Mouse (Mus musculus) brown adipose tissue, adult 24 weeks (tissue): ENCODE results near the gene Ran. TPM values are rescaled to one million over a fixed set of nuclear protein-coding genes. Genes with fewer than 3 reads are reported as not detected.

Experiments used
- H3K27ac ChIP-seq: fragments of 200-500 bp; replicated peaks from 2 replicates; pipeline ENCODE4 v1.5.1; 2012; ENCODE audit warnings: low read depth, mild to moderate bottlenecking, low read length
- H3K4me1 ChIP-seq: fragments of 200-500 bp; 2 replicates; pipeline ENCODE4 v1.6.1; 2012; ENCODE audit warnings: low read length, mixed read lengths; ENCODE audit not compliant: control insufficient read depth, insufficient read depth, insufficient read length
- H3K4me3 ChIP-seq: fragments of 200-500 bp; 2 replicates; pipeline ENCODE4 v1.5.1; 2012; ENCODE audit warnings: low read depth, mild to moderate bottlenecking, low read length, moderate library complexity; ENCODE audit not compliant: insufficient read depth
- polyA plus RNA-seq: library from polyadenylated mRNA; stranded (reverse); fragments of >200 nt; gene quantifications from 2 replicates; pipeline ENCODE4 v1.2.4, GENCODE M21; 2012; ENCODE audit not compliant: missing spikeins, insufficient read depth, insufficient read length

The Ran gene
- polyA plus RNA-seq, 1 experiment, result 71.5 TPM

DNA sequence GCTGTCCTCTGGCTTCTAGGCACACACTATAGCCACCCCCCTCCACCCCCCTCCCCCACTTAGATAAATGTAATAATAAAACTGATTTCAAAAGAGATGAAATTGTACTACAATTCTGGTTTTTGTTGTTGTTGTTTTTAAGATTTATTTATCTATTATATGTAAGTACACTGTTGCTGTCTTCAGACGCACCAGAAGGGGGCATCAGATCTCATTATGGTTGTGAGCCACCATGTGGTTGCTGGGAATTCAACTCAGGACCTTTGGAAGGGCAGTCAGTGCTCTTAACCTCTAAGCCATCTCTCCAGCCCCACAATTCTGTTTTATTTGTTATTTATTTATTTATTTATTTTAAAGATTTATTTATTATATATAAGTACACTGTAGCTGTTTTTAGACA lies 6.8 kb downstream of the Ran start:
- Histone ChIP-seq H3K27ac (no peak overlapping the region), H3K4me1 (no peaks in the 10 kb centered on the region; the same call in none of the 2 replicates), H3K4me3 (no peak overlapping the region)

DNA sequence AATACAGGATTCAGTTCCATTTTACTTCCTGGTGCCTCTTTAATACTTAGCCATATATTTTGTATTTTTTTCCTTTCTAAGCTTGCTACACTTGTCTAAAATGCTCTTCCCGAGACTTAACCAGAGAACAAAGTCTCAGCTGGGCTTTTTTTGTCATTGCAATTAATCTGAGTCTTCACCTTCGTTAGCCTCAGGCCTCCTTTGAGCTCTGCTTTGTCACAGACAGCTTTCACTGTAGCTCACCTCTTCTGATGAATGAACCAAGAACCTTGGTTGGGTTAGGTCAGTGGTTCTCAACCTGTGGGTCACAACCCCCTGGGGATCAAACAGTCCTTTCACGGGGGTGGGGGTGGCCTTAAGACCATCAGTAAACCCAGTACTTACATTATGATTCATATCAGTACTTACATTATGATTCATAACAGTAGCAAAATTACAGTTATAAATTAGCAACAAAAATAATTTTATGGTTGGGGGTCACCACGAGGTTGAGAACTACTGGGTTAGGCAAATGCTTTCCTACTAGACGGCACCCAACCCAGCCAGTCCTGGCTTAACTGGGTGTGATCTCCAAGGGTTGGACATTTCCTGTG lies 9.4 kb downstream of the Ran start:
- no peak overlapping the region for H3K27ac ChIP-seq
- H3K4me1 ChIP-seq, result no peaks in the 10 kb centered on the region
- H3K4me3 ChIP-seq, result no peak overlapping the region

GRCm38 (mm10) chr5:129036678-129037077 lies 16.8 kb downstream of the Ran start:
- Histone ChIP-seq H3K4me1 (no peaks in the 10 kb centered on the region; the same call in 1 of the 2 replicates), H3K27ac (no peak overlapping the region), H3K4me3 (no peak overlapping the region)

DNA sequence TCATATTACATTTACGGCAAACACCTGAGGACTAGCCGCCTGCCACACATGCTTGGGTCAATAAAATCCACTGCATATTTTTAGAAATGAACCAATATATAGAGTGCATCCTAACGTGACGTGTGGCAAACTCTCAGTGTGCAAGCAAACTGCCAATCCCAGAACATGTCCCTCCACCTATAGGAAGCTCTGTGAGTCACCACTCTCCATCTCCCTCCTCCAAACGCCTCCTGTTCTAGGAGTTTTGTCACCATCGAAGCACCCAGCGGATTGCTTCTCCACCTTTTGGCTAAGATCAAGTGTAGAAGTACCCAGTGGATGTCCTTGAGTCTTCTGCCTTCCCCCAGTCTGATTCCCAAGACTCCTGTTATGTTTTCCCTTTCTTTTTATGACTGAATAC lies 17.9 kb downstream of the Ran start:
- H3K4me1 ChIP-seq, result no peaks in the 10 kb centered on the region; the same call in 1 of the 2 replicates
- H3K4me3 ChIP-seq, result no peak overlapping the region
- H3K27ac ChIP-seq, result no peak overlapping the region

DNA sequence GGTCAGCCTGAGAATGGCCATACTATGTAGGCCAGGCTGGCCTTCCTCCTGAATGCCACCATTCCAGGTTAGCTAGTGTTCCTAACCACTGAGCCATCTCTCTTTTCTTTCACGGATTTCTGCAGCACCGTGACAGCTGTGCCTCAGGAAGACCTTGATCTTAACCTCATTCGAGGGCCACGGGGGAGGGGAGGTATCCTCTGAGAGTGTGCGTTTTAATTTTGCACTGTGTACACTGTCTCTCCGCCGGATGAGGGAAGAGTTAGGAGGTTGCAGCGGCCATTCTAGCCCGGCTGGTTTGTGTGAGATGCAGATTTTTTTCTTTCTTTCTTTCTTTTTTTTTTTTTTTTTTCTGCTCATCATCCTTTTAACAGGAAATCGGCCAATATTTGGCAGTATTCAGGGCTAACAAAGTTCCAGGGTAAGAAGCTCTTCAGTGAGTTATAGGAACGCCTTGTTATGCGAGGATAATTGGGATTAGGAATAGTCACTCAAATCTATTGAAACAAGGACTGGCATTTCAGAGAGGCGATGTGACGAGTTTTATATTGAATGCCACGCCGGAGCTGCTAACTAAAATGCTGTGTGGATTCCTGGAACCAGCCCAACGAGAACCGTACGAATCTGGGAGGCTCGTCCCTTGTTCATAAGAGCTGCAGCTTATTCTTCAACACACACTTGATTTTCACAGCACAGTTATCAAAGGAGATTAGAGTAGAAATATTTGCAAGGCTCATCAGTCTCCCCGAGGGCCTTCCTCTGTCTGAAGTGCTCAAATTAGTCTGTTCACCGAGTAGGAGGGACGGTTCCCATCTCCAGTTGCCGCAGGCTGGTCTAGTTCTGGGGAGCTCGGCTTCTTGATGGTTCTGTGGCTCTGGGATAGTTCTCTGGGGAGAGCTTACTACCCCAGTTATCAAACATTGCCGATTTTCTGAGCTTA lies 26.0 kb downstream of the Ran start:
- Histone ChIP-seq H3K4me3 (no peak overlapping the region), H3K27ac (no peak overlapping the region), H3K4me1 (no peaks in the 10 kb centered on the region)

DNA sequence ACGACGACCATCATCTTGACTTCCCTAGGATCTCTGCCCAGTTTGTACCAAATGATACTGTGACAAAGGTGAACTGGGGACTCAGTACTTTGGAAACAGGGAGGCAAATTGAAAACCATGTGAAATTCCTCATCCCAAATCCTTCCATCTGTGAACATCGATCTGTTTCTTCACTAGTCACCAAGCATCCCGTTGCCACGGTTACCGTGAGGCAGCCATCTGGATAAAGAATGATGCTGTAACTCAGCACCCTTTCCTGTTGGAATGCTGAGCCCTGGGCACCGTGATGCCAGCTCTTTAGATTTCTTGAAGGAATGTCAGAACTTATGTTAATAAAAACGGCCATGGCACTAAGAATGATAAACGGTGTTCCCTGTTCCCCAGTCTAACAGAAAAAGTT lies 29.5 kb downstream of the Ran start:
- no peaks in the 10 kb centered on the region for H3K4me1 ChIP-seq
- no peak overlapping the region for H3K27ac ChIP-seq
- no peak overlapping the region for H3K4me3 ChIP-seq

DNA sequence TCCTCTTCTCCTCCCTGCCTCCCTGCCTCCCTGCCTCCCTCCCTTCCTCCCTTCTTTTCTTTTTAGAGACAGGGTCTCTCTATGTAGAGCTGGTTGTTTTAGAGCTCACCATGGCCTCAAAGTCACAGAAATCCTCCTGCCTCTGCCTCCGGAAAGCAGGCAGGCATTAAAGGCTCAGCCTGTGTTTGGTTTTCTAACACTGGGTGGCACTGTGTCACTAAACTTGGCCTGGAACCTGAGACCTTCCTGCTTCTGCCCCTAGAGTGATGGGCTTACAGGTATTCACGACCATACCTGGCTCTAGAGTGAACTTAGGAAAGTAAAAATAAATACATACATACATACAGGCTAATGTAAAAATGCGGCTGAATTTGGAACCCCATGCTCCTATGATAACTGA lies 32.0 kb downstream of the Ran start:
- no peaks in the 10 kb centered on the region for H3K4me1 ChIP-seq
- H3K4me3 ChIP-seq, result no peak overlapping the region

GRCm38 (mm10) chr5:129052636-129053355 lies 32.9 kb downstream of the Ran start:
- Histone ChIP-seq H3K27ac (no peak overlapping the region), H3K4me3 (no peak overlapping the region), H3K4me1 (no peaks in the 10 kb centered on the region)

More for the DNA sequence above, 32.0 kb downstream of the Ran start:
- no peak overlapping the region for H3K27ac ChIP-seq

- H3K27ac ChIP-seq, result no peak overlapping the region
- no peaks in the 10 kb centered on the region for H3K4me1 ChIP-seq
- H3K4me3 ChIP-seq, result no peak overlapping the region
Observed at GRCm38 (mm10) chr5:129054675-129055284, 34.9 kb downstream of the Ran start.

DNA sequence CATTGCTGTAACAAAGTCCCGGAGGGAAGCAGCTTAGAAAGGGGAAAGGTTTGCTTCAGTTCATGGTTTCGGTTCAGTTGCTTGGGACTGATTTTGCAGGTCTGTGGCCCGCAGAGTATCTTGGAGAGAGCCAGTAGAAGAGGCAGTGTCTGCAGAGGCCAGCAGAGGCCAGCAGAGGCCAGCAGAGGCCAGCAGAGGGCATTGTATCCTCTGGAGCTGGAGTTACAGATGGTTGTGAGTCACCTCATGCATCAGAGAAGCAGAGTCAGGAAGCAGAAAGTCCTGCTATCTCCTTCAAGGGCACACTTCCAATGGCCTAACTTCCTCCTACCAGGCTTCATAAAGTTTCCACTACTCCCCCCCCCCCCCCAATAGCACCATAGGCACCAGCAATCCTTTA lies 39.2 kb downstream of the Ran start:
- no peak overlapping the region for H3K4me3 ChIP-seq
- no peak overlapping the region for H3K27ac ChIP-seq

GRCm38 (mm10) chr5:129061579-129061978 lies 41.7 kb downstream of the Ran start:
- Histone ChIP-seq H3K27ac (no peak overlapping the region), H3K4me3 (no peak overlapping the region), H3K4me1 (no peaks in the 10 kb centered on the region)

More for the DNA sequence above, 39.2 kb downstream of the Ran start:
- H3K4me1 ChIP-seq, result no peaks in the 10 kb centered on the region

GRCm38 (mm10) chr5:129063037-129063791 lies 43.3 kb downstream of the Ran start:
- H3K4me3 ChIP-seq, result no peak overlapping the region
- H3K4me1 ChIP-seq, result no peaks in the 10 kb centered on the region
- no peak overlapping the region for H3K27ac ChIP-seq

DNA sequence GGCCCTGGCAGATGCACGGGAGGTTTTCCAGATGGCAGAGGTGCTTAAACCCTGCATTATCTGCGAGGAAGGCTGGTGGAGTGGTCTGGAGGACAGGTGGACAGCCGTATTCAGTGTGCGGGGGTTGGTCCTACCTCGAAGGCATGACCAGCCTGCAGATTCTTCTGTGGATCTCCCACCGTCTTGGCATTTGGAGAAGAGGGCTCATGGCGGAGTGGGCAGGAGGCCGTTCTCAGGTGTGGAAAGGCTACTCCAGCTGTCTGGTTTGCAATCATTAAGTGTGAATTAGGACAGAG lies 43.9 kb downstream of the Ran start:
- no peaks in the 10 kb centered on the region for H3K4me1 ChIP-seq
- no peak overlapping the region for H3K4me3 ChIP-seq
- no peak overlapping the region for H3K27ac ChIP-seq

GRCm38 (mm10) chr5:129064186-129064585 lies 44.3 kb downstream of the Ran start:
- Histone ChIP-seq H3K4me3 (no peak overlapping the region), H3K27ac (no peak overlapping the region), H3K4me1 (no peaks in the 10 kb centered on the region)
